Mouse (Mus musculus) spleen, adult 18-20 months (tissue): ENCODE results near the gene Pappa2.

ENCODE experiments used
- DNase-seq, 2 experiments: peaks; one replicate each; pipeline ENCODE4 v3.0.0; 2022; ENCODE audit warnings: mixed read lengths in 2 of 2

The Pappa2 gene

DNA sequence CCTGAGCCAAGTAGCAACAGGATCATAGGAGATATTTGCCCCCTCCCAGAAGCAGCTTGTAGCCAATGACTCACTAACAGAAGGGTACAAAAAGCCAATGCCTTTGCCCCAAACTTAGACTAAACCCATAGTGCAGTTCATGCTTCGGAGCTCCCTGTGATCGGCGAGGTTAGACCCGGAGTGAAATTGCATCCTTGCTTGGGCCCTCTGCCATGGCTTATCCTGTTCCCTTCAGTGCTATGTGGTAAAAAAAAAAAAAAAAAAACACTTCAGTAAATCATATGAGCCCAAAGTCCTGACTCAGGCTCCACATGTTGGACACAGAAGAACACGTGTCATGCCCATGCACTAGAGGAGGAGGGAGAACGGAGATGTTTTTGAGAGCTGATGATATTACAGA, 85.8 kb downstream of the Pappa2 start:
- DNase-seq = no peak

DNA sequence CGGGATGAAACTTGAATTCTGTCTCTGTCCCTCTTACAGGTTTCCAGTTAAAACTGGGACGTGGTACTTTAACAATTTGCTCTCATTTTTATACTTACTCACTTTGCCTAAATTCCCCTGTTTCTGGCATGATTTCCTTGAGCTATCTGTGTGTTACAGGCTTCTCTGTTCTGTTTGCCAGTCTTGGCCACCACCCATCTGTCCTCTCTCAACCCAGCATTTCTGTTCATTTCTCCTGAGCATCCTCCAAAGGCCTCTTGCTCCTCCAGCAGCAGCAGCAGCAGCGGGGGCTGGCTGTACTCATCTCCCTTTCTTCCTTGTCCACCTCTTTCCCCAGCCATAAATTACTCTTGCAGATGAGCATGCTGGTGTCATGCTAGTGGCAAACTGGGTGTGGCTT, 104.8 kb downstream of the Pappa2 start:
- DNase-seq = no peak

DNA sequence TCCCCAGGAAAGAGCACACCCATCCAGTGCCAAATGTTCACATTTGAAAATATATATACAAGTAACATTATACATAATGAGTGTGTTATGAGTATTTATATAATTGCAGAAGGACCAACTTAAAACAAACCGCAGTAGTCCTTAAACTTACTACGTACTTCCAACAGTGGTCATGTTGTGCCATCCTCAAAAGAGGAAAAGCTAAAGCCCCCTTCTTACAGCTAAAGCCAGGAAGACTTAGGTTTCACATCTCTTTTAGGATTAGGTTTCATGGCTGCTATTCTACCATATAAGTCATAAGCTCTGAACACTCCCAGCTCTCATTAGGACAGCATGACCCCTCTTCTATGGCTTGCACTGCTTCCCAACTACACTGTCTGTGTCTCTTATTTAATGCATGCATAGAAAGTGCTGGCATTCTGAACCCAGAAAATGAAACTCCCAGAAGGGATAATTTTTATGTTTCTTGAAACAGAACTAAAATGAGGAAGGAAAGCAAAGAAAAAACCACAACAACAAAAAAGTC, 105.7 kb downstream of the Pappa2 start:
- no peak for DNase-seq

DNA sequence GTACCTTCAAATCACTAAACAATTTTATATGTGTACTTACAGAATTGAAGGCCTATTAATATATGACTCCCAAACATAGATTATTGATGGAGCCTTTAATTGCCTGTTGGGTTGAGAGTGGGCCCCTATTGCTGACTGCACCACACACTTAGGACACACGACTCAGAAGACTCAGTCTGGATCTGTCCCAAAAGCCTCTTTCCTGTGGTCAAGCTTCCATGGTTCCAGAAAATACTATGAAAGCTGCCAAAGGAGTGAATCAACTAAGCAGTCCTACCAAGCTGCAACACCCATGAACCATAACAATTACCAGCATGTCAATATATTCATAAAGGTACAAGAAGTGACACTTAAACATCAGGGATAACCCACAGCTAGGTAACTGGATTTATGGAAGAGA, 106.7 kb downstream of the Pappa2 start:
- DNase-seq = no peak

DNA sequence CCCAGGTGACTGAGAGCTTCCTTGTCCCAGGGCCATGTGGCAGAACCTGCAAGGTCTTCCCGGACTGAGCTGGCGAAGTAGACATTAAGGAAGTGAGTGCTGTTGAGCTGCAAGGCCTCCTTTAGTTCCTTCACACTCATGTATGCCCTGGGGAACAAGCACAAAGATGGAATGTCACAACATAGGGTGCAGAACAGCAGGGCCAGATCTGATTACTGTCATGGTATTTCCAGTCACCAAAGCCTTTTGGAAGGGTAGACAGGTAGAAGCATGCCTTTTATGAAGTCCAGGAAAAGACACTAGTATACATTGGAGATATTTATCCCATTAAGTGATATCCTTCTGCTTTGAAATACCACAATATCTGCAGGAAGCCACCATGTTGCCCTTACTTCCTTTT, 108.9 kb downstream of the Pappa2 start:
- DNase-seq = no peak

DNA sequence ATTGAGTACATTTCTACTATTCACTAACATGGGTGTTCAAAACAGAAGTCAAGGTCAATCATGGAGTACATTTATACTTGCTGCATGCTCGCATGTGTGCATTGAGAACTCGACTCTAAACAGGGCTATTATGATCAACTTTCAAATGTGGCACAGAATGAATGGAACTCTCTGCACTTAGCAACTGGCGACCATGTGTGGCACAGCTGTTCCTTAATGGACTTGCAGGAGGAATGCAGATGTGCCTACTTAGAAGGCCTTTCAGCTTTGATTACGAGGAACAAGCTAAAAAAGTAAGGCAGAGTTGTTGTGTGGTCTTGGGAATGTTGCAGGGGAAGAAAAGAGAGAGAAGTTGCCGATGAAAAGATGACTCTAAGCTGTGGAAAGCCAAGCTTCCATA, 120.1 kb downstream of the Pappa2 start:
- no peak for DNase-seq

DNA sequence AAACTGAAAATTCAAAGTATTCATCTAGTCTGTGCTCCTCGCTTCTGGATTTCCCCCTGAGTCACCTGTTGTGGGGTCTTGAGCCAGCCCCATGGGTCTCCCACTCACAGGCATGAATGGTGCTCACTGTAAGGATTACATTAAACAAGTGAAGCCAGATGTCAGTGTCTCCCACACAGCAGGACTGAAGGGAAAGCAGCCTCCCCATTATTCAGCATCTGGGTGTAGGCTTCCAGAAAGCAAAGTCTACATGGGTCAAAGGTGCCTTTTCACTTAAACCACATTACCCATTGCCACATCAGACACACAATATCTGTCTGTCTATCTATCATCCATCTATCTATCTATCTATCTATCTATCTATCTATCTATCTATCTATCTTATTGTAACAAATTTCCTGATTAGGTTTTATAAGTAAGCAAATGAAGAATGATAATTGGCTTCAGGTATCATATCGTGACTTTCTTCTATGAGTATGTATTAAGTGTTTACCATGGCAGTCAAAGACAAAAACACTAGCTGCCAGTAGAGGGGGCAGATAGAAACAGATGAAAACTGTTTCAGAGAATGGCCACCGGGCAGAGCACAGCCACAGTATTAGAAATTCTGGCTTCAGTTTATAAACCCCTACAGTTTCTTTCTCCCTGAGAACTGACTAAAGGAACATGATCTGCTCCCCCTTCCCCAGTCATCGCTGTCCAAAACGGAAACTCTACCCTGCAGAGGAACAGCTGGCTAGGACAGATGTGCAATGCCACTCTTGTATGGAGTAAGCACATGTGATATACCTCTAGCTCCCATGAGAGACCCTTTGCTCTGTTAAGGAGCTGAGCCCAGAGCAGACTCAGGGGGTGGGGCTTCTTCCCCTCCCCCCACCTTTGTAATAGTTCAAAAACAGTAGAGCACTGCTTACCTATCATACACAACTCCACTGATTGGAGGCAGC, 126.1 kb downstream of the Pappa2 start:
- no peak for DNase-seq

DNA sequence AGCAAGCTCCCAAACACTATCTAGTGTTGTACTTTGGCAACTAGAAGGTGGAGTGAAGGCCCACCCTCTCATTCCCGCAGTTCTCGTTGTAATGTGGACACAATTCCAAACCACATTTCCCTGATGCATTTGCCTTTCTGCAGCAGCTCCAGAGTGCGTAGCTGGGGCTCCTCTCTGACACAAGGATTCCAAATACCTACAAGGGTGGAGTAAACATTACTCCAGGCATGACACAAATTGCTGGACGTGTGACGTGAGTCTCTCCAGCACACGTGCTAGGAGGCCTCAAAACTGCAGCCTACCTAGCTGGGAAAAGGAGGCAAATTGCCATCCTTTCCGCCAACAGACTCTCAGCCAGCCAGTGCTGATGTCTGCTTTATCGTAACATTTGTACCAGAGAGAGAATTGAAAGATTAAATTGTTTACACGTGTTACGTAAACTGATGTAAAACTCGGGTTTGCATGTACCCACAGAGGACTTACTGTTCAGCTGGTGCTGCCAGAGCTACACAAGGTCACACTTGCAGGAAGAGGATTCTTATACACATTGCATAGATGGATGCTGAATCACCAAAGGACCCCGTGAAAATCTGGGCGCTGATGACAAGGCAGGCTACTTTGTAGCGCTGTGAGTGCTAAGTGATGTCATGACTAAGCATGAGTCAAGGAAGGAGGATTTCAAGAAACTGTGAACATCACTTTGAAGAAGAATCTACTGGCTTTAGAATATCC, 127.3 kb downstream of the Pappa2 start:
- DNase-seq = no peak

DNA sequence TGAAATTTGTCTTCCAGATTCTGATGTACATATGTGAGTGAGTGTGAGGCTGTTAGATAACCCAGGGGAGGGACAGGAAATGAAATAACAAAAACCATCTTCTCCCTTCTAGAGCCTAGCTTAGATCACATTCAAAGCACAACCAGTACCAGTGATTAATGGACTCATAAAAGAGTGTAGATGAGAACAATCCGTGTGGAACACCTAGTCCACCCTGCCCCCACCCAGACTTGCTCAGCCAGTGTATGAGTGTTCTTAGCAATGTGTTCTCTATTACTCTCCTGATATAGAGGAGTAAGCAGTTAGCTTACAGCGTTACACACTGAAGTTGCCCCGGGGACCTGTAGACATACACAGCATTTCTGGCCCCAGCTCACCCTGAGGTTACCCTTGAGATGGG, 129.8 kb downstream of the Pappa2 start:
- DNase-seq = no peak

DNA sequence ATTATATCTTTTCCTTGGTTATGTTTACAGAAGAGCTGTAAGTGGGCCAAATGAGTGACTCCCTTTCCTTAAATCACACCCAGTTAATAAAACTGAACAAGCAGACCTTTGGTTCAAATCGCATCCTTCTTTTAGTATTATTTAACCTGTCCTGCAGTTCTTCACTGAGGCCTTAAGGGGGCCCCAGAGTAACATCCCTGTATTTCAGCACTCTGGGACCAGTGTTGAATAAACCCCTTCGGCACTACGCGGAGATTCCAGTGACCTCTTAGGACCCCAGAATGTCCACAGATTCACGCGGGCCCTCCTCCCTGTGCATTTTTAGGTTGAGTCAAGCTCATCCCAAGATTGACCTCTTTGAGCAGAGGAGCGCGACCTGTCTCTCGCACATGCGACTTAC, 135.7 kb downstream of the Pappa2 start:
- DNase-seq = no peak

DNA sequence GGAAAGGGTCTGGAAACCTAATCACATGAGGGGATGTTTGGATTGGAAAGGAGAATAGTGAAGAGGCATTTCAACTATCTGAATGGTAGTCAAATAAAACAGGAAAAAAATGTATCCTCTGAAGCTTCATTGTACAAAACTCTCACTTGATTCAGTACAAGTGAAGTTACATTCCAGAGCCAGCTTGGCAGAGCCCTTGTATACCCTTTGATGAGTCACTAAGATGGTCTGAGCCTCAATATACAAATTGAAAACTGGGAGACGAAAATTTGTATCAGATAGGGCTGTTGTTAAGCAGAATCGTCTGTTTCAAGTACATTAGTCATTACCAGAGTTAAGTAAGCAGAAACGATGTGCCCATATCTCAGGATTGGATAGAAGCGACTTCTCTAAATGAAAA, 143.1 kb downstream of the Pappa2 start:
- DNase-seq = no peak

DNA sequence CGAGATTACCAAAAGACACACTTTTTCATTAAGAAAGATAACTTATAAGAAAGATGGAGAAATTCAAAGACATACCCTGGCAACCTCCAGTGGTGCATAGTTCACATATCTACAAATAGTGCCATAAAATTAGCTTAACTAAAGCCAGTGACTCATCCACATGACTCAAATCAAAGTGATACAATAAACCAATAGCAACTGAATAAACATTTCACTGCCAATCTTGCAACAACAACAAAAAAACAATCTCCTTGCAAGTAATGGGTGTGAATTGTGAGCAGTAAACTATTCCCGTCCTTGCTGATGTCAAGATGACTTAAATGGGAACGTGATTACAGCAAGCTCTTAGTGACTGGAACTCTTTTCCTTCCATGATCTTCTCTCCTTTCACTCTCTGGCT, 150.1 kb downstream of the Pappa2 start:
- DNase-seq = no peak

DNA sequence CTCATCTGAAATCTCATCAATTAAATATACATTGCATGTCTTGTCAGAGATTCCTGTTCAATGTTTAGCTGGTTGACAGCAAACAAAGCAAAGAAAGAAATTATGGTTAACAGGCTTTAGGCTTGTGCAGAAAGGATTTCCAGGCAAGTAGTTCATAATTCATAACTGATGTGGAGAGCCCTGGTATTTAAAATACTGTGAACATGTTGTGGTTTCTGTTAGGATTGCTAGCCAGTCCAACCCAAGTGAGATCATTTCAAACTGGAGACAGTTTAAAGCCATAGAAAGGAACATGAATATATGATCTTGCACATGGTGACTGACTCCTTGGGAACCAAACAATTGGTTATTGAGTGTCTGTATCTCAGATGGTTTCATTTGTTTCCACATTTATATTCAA, 152.4 kb downstream of the Pappa2 start:
- DNase-seq = no peak

DNA sequence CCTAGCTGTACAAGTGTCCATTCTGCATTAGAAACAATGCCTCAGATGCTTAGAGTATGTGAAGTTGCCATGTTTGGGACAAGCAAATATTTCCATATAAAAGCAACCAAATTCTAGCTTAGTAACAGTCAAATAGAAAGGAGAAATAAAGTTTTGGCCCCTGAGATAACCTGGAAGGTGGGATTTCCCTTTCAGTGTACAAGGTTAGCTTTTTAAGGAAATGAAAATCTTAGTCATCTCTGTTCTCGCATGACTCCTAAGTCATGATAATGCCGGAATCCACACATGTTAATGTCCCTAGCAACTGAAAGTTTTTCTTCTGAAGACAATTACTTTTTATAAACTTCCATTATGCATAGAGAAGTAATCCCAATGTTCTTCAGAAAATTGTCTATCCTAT, 160.6 kb downstream of the Pappa2 start:
- no peak for DNase-seq

DNA sequence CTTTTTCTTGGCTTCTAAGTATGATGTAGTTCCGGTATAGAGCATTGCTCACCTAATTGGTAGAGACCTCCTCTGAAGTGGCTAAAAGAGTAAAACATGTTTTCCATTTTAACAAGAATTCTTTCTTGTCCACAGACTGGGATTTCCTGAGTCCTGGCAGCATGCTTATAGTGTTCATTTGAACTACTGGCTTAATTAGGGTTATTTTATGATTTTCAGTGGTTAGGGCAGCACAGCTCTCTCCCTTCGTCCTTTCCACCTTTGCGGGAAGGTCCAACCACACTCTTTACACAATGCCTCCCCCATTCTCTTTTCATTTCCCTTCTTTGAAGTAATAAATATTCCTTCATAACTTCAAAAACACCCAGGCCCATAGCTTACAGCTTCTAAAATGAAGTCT, 163.8 kb downstream of the Pappa2 start:
- DNase-seq = no peak

DNA sequence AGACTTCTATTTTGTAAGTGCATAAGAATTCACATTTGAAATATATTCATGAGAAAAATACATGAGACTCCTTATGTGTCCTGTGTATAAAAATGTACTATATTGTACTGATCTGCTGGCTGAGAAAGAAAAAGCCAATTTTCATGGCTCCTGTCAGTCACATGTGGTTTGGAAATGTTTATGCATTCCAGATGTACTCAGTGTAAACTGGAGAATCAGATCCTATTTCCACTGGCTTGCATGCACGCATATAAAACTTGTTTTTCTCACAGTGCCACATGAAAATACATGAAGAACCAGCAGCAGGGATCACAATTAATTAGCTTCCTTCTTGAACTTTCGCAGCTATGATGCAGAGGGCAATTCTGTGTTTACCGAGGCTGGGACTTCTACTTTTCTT, 168.4 kb downstream of the Pappa2 start:
- DNase-seq = no peak

DNA sequence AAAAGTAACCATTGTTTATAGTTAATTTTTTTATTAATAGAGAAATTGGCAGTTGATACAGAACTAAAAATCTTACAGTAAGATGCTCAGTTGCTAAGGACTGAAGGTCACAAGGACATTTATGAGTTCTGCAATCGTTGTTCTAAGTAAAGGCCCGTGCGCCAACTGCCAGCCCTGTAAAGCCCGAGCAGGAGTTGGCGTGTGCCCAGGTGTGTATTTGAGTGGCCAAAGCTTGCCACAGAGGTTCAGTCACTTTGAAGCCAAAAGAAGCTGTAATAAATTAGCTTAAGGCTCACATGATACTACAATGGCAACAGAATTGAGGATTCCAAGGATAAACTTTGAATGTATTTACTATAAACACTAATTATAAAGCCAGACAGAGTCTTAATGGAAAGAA, 204.8 kb downstream of the Pappa2 start:
- no peak for DNase-seq

DNA sequence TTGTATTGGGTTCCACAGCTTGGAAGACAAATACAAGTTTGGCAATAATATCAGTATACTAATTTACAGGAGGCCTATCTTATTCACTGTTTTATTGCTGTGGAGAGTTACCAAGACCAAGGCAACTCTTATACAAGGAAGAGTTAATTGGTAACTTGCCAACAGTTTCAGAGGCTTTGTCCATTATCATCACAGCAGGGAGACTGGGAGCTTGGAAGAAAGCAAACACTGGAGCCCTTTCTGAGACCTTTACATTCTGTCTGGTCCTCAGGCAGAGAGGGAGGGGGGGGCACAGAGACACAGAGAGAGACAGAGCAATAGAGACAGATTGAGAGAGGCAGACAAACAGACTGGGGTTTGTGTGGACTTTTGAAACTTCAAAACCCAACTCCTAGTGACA, 207.2 kb downstream of the Pappa2 start:
- no peak for DNase-seq

DNA sequence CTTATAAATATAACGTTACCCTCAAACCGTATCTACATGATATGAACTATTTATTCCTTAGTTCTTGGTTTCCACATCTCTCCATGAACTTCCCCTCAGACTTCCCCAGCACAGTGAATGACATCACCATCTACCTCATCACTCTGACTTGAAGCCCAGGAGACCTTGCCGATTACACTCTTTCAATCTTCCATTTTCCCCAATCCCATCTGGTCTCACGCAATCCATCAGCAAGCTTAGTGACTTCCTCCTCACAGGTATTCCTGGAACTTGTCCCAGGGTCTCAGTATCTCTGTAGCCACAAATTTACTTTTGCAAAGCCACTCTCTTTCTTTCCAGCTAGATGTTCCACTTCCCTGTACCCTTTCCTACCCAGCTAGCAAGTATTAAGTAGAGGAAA, 209.5 kb downstream of the Pappa2 start:
- no peak for DNase-seq

DNA sequence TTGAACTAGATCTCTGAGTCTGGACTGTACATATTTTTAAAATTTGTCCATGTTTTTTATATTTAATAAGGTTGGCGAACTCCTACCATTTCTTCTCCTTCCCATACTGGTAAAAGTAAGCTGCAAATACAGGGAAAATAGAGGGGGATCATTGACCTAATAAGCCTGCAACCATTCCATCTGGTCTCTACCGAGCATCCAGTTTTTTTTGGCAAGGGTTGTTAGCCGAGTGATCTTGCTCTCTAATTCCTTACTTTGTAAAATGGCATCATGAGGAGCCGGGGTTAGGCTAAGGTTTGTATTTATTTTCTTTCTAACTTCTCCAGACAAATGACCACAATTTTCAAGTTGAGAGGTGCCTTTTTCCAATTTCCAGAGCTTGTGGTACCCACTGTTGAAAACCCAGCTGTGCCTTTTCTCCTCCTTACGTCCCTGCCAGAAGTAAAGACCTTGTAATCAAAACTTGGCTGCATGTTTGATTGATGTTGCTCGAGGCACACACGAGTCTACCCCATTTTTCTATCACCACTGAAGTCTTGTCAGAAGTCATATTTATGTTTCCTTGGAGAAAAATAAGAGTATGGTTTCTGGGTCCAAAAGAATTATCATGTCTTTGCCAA, 210.1 kb downstream of the Pappa2 start:
- DNase-seq = no peak

DNA sequence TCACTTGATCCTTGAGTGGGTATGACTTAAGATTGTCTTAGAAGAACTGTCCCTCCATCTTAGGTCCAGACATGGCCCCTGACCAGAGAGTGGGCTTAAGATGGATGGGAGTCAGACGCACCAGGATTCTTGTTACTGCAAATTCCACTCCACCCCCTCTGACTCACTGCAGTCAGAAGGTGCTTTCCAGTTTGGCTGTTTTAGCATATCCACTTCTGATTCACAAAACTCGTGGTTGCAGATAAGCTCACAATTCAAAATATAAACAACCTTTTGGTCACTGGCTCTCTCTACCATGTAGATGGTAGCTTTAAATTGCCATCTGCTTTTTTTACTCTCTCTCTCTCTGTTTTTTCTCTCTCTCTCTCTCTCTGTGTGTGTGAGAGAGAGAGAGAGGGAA, 214.4 kb downstream of the Pappa2 start:
- DNase-seq = no peak

DNA sequence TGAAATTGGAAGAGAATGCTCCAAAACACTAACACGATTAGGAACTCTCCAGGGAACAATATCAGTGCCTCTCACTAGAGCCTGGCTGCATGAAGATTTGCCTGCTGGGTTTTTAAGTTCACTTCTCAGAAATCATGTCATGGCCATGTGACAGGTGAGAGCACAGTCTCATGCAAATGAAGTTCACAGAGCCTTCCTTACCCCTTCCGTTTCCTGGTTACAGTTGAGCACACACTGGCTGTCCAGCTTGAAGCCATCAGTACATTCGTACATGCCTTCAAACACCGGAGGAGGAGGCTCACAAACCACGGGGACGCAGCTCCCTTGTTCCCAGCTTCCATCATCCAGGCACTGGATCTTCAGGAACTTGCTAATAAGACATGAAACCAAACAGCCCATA, 215.6 kb downstream of the Pappa2 start:
- no peak for DNase-seq

DNA sequence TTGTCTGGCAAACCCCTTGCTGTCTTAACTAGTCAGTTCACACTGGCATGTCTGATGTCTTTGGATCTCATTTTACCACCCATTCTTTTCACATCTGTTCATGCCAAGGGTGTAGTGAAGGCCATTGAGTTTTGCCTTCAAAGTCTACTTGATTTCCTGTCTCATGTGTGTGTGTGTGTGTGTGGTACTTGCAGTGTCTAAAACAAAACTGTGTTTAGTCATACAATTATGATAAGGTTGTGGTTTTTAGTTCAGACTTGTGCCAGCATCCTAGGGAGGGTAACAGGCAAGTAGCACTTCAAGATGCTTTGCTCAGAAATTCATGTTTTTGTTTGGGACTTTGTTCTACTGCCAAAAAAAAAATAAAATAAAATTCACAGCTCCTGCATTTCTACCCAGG, 216.1 kb downstream of the Pappa2 start:
- no peak for DNase-seq
